ENCODE assay signal across 8 mouse cellular contexts in the genomic region with DNA sequence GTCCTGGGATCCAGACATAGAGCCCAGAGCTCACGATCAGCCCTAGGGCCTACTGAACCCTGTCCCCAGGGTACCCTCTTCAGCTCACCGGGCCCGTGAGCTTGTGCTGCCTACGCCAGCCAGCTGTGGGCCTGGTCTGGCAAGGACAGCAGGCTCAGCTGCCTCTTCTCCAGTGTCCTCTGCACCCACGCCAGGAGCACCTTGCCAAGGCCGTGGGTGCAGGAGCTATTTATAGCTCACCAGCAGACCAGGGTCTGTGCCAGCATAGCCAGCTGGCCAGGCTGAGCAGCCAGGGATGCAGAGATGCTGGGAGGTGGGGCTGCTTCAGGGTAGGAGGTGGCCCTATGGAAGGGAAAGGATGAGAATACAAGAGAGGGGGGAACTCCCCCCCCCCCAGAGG. TPM values are rescaled to one million over a fixed set of nuclear protein-coding genes. Genes with fewer than 3 reads are reported as not detected.
DNase-seq lines count a peak whose midpoint lies in the region; ATAC-seq and TF ChIP-seq lines count a peak whose summit lies in the region.

No protein-coding gene starts in this region.

- 66% methylated on average over 6 of the region's 6 CpGs for WGBS in intestine, embryonic 16.5 days
- 71% methylated on average over 6 of the region's 6 CpGs for whole genome bisulfite sequencing in intestine, postnatal 0 days
- WGBS in embryonic facial prominence, embryonic 15.5 days = 62% methylated on average over 6 of the region's 6 CpGs
- 77% methylated on average over 6 of the region's 6 CpGs for WGBS in heart, embryonic 10.5 days

- no peak for TF ChIP-seq CTCF in intestine, postnatal 0 days (IDR thresholded peaks at IDR 0.05; ENCODE audit: low read depth)

- no peak overlapping the region for H3K9ac ChIP-seq in intestine, embryonic 16.5 days (ENCODE audit: low read depth, low read length)
- no peak overlapping the region for H3K9ac ChIP-seq in intestine, postnatal 0 days (ENCODE audit: low read depth, low read length)
- no peak overlapping the region for H3K9ac ChIP-seq in embryonic facial prominence, embryonic 15.5 days

- no peaks in the 10 kb centered on the region for H3K27me3 ChIP-seq in intestine, embryonic 16.5 days (replicated peaks; ENCODE audit: control insufficient read depth, insufficient read depth, low read length)
- H3K27me3 ChIP-seq in intestine, postnatal 0 days (replicated peaks; ENCODE audit: control insufficient read depth, insufficient read depth, low read length) = no peaks in the 10 kb centered on the region
- no peaks in the 10 kb centered on the region for H3K27me3 ChIP-seq in embryonic facial prominence, embryonic 15.5 days
- H3K27me3 ChIP-seq in heart, embryonic 10.5 days (ENCODE audit: insufficient read depth, poor library complexity, severe bottlenecking) = peaks cover 11% of the 10 kb centered on the region; the same call in 1 of the 2 replicates

- H3K4me3 ChIP-seq in intestine, embryonic 16.5 days (ENCODE audit: low read length) = no peak overlapping the region
- no peak overlapping the region for H3K4me3 ChIP-seq in intestine, postnatal 0 days (ENCODE audit: low read depth, low read length)
- no peak overlapping the region for H3K4me3 ChIP-seq in embryonic facial prominence, embryonic 15.5 days (replicated peaks)
- no peak overlapping the region for H3K4me3 ChIP-seq in heart, embryonic 10.5 days

- no peak for DNase-seq in heart, embryonic 10.5 days (ENCODE audit: low spot score)
- DNase-seq in kidney, postnatal 25 days = peak; percentile 81 to 95
- DNase-seq in lung, postnatal 25 days (ENCODE audit: low spot score) = peak; percentile 60
- DNase-seq in telencephalon, adult 2 months (ENCODE audit: low read depth, low spot score) = peak; percentile 90
- DNase-seq in thymus, postnatal 36 days = no peak

- no peaks in the 10 kb centered on the region for H3K36me3 ChIP-seq in intestine, embryonic 16.5 days (ENCODE audit: control insufficient read depth, insufficient read depth, low read length)
- H3K36me3 ChIP-seq in intestine, postnatal 0 days (ENCODE audit: control insufficient read depth, insufficient read depth) = peaks cover 25% of the 10 kb centered on the region; the same call in 1 of the 2 replicates
- H3K36me3 ChIP-seq in embryonic facial prominence, embryonic 15.5 days = peaks cover 41% of the 10 kb centered on the region
- H3K36me3 ChIP-seq in heart, embryonic 10.5 days = peaks cover 67% of the 10 kb centered on the region

- H3K4me2 ChIP-seq in intestine, embryonic 16.5 days (ENCODE audit: low read depth, low read length) = no peak overlapping the region
- no peak overlapping the region for H3K4me2 ChIP-seq in intestine, postnatal 0 days (replicated peaks; ENCODE audit: low read depth)
- no peak overlapping the region for H3K4me2 ChIP-seq in embryonic facial prominence, embryonic 15.5 days (replicated peaks)

- peak overlapping the region; percentile 41 for H3K27ac ChIP-seq in intestine, embryonic 16.5 days (ENCODE audit: low read length)
- H3K27ac ChIP-seq in intestine, postnatal 0 days (ENCODE audit: low read depth, low read length) = no peak overlapping the region
- H3K27ac ChIP-seq in embryonic facial prominence, embryonic 15.5 days (replicated peaks) = peak overlapping the region; percentile 60
- peak overlapping the region; percentile 9; the same call in 1 of the 2 replicates for H3K27ac ChIP-seq in heart, embryonic 10.5 days

- ATAC-seq in intestine, embryonic 16.5 days = 0 out of 2 replicates have a peak, but pooled peaks have one; percentile 26
- ATAC-seq in intestine, postnatal 0 days = no peak
- peak; percentile 59; the same call in 1 of the 2 replicates for ATAC-seq in embryonic facial prominence, embryonic 15.5 days (ENCODE audit: insufficient number of reproducible peaks, low FRiP score, low TSS enrichment, low read depth)

- H3K4me1 ChIP-seq in intestine, embryonic 16.5 days (ENCODE audit: control insufficient read depth, insufficient read depth, low read length) = peaks cover 32% of the 10 kb centered on the region
- peaks cover 4% of the 10 kb centered on the region; the same call in 1 of the 2 replicates for H3K4me1 ChIP-seq in intestine, postnatal 0 days (replicated peaks; ENCODE audit: control insufficient read depth, insufficient read depth, low read length)
- H3K4me1 ChIP-seq in embryonic facial prominence, embryonic 15.5 days = peaks cover 44% of the 10 kb centered on the region
- H3K4me1 ChIP-seq in heart, embryonic 10.5 days = peaks cover 48% of the 10 kb centered on the region

- no peaks in the 10 kb centered on the region for H3K9me3 ChIP-seq in intestine, embryonic 16.5 days (ENCODE audit: control insufficient read depth, low read length)
- H3K9me3 ChIP-seq in intestine, postnatal 0 days (ENCODE audit: control insufficient read depth) = no peaks in the 10 kb centered on the region
- no peaks in the 10 kb centered on the region for H3K9me3 ChIP-seq in embryonic facial prominence, embryonic 15.5 days (replicated peaks)
- no peaks in the 10 kb centered on the region for H3K9me3 ChIP-seq in heart, embryonic 10.5 days

RNA-seq across cellular contexts. Expression of a gene that starts 32.2 kb away (rescaled TPM):
- 15.8 and 18.2 TPM in 2 replicates for polyA plus RNA-seq in intestine, embryonic 16.5 days (2015; fragmentation: Nextera tagmentation; extraction: Ambion mirVana)
- polyA plus RNA-seq in intestine, postnatal 0 days (2015; fragmentation: Nextera tagmentation; extraction: Ambion mirVana) = 7.8 and 9.2 TPM in 2 replicates
- 37.6 and 37.9 TPM in 2 replicates for polyA plus RNA-seq in embryonic facial prominence, embryonic 15.5 days (2015; fragmentation: Nextera tagmentation; extraction: Ambion mirVana)
- 23.4 and 26.7 TPM in 2 replicates for polyA plus RNA-seq in heart, embryonic 10.5 days (2016; fragmentation: Nextera tagmentation; extraction: Ambion mirVana)

RNA-seq across cellular contexts. Expression of a gene that starts 33.8 kb away (rescaled TPM):
- 25.4 and 26.9 TPM in 2 replicates for polyA plus RNA-seq in intestine, embryonic 16.5 days (2015; fragmentation: Nextera tagmentation; extraction: Ambion mirVana)
- 23.1 and 24.3 TPM in 2 replicates for polyA plus RNA-seq in intestine, postnatal 0 days (2015; fragmentation: Nextera tagmentation; extraction: Ambion mirVana)
- 51.2 and 52.7 TPM in 2 replicates for polyA plus RNA-seq in embryonic facial prominence, embryonic 15.5 days (2015; fragmentation: Nextera tagmentation; extraction: Ambion mirVana)
- 32.1 and 41.1 TPM in 2 replicates for polyA plus RNA-seq in heart, embryonic 10.5 days (2016; fragmentation: Nextera tagmentation; extraction: Ambion mirVana)

RNA-seq across cellular contexts. Expression of a gene that starts 44.4 kb away (rescaled TPM):
- 7.9 and 8.5 TPM in 2 replicates for polyA plus RNA-seq in intestine, embryonic 16.5 days (2015; fragmentation: Nextera tagmentation; extraction: Ambion mirVana)
- 2.7 and 3.5 TPM in 2 replicates for polyA plus RNA-seq in intestine, postnatal 0 days (2015; fragmentation: Nextera tagmentation; extraction: Ambion mirVana)
- polyA plus RNA-seq in embryonic facial prominence, embryonic 15.5 days (2015; fragmentation: Nextera tagmentation; extraction: Ambion mirVana) = 11.8 and 12.9 TPM in 2 replicates
- 10.2 and 13.4 TPM in 2 replicates for polyA plus RNA-seq in heart, embryonic 10.5 days (2016; fragmentation: Nextera tagmentation; extraction: Ambion mirVana)

Comparison
In these comparisons a context has a peak if more than half of its experiments do, and no peak if none do; other contexts are left out.
1. DNase-seq: peak in kidney, postnatal 25 days (2 of 2), lung, postnatal 25 days (single experiment) and telencephalon, adult 2 months (single experiment); none in heart, embryonic 10.5 days (single experiment) and thymus, postnatal 36 days (0 of 2).